Mouse (Mus musculus): ENCODE measurements around the gene Arhgef7. TPM values are rescaled to one million over a fixed set of nuclear protein-coding genes. Genes with fewer than 3 reads are reported as not detected.

Arhgef7 gene
- polyA plus RNA-seq, 1 experiment from 2014 or later: 87.6 TPM

- Histone ChIP-seq H3K4me2 (no peak overlapping the region), H3K9me3 (no peaks in the 10 kb centered on the region), H3K4me1 (peaks cover 19% of the 10 kb centered on the region), H3K27ac (no peak overlapping the region), H3K4me3 (no peak overlapping the region), H3K36me3 (replicated peaks) (no peaks in the 10 kb centered on the region), H3K9ac (no peak overlapping the region), H3K27me3 (replicated peaks) (no peaks in the 10 kb centered on the region)
- 95% methylated on average over 3 of the region's 3 CpGs for WGBS
- no peak for ATAC-seq (replicated peaks)
Measured at GRCm38 (mm10) chr8:11884646-11885045, 157.1 kb downstream of the Arhgef7 start.

Other genes starting within 250 kb of the Arhgef7 start
- gene Rab20, start 249.0 kb upstream of the Arhgef7 start, polyA plus RNA-seq (2015; fragmentation: Nextera tagmentation; extraction: Ambion mirVana): 0.71 and 1.3 TPM in 2 replicates
- 140 and 153 TPM in 2 replicates for gene Naxd, start 230.2 kb upstream of the Arhgef7 start, polyA plus RNA-seq (2015; fragmentation: Nextera tagmentation; extraction: Ambion mirVana)
- 21.7 and 23.5 TPM in 2 replicates for gene Cars2, start 176.9 kb upstream of the Arhgef7 start, polyA plus RNA-seq (2015; fragmentation: Nextera tagmentation; extraction: Ambion mirVana)
- 47.9 and 50.5 TPM in 2 replicates for gene Ing1, start 172.2 kb upstream of the Arhgef7 start, polyA plus RNA-seq (2015; fragmentation: Nextera tagmentation; extraction: Ambion mirVana)
- gene Ankrd10, start 92.0 kb upstream of the Arhgef7 start, polyA plus RNA-seq (2015; fragmentation: Nextera tagmentation; extraction: Ambion mirVana): 98.4 and 101 TPM in 2 replicates
- 0.24 TPM in 1 of 2 replicates, not detected in the other for gene 1700016D06Rik, start 26.7 kb upstream of the Arhgef7 start, polyA plus RNA-seq (2015; fragmentation: Nextera tagmentation; extraction: Ambion mirVana)
- 0.27 and 0.44 TPM in 2 replicates for gene Tex29, start 112.8 kb downstream of the Arhgef7 start, polyA plus RNA-seq (2015; fragmentation: Nextera tagmentation; extraction: Ambion mirVana)